Mouse (Mus musculus) heart, adult 10 weeks (tissue): ENCODE data around the gene Zfp68. TPM values are rescaled to one million over a fixed set of nuclear protein-coding genes. Genes with fewer than 3 reads are reported as not detected.

ENCODE experiments used
- polyA plus RNA-seq: library from polyadenylated mRNA; stranded (reverse); fragments of 350-450 nt; fragmentation: Illumina TruSeq; extraction: RNeasy Lipid Tissue Mini Kit (QIAGEN cat#74804); gene quantifications from one replicate; pipeline ENCODE4 v1.2.3, GENCODE M21; 2014; ENCODE audit warnings: low read depth, low replicate concordance

Gene Zfp68
- polyA plus RNA-seq = 28.9 TPM

GRCm38 (mm10) chr5:138619211-138620128, at the start of gene Zfp68:
TSS of gene Zfp68 (minus strand) at chr5:138619761.

GRCm38 (mm10) chr5:138622645-138623477, 3.3 kb upstream of the Zfp68 start, which contains the start of gene A430033K04Rik:
TSS of gene A430033K04Rik (plus strand) at chr5:138622859.

GRCm38 (mm10) chr5:138564612-138565011, 54.9 kb downstream of the Zfp68 start, which contains the start of gene 1700123K08Rik:
TSS of gene 1700123K08Rik (minus strand) at chr5:138564712.

Other genes with a start within 250 kb of the Zfp68 start
- gene Zfp157, start 178.3 kb downstream of the Zfp68 start, polyA plus RNA-seq = 4.1 TPM
- gene 1700123K08Rik, start 55.0 kb downstream of the Zfp68 start, polyA plus RNA-seq = not detected
- gene A430033K04Rik, start 3.1 kb upstream of the Zfp68 start, polyA plus RNA-seq = 2.8 TPM
- 10.6 TPM for gene Fam20c, start 134.8 kb upstream of the Zfp68 start, polyA plus RNA-seq
- gene Gm5294, start 200.3 kb upstream of the Zfp68 start, polyA plus RNA-seq = not detected